Mouse (Mus musculus) induced T-regulatory cell, adult 2 months (primary cell): Measurements from ENCODE around the gene Iqsec3.

ENCODE experiments used
- DNase-seq: peaks from one replicate; pipeline ENCODE4 v3.0.0-alpha.2; 2012; ENCODE audit warnings: low read depth

The Iqsec3 gene

DNA sequence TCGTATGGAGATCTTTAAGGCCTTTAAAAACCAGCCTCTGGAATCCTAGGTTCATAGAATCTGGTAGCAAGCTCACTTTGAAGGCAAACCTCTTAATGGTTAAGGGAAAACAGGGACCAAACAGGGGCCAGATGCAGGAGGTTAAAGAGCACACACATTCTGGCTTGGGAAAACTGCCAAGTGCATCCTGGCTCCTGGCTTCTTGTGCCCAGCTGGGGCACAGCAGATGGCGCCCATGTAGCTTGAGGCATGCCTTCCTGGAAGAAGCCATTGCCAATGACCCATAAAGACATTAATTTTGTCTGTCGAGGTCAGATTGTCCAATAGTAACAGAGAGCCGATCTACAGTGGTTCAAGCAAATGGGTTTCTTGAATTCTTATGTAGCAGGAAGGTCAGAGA is 109.5 kb downstream of the Iqsec3 start:
- no peak for DNase-seq

DNA sequence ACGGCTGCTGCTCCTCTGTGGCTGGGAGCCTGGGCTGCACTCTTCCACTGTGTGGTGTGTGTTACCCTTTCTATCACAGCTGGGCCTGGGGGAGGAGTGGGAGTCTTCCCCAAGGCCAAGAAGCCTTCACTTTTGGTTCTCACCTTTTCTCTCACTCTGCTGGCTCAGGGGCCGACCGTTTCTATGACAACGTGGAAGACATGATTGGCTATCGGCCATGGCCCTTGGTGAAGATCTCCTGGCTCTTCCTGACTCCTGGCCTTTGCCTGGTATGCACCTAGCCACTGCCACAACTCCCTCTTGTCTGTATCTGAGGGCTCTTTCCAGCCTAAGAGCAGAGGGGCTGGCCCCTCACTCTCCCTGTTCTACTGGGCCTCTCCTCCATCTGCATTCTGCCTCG is 110.4 kb downstream of the Iqsec3 start:
- no peak for DNase-seq

GRCm38 (mm10) chr6:121357232-121357631 is 116.2 kb downstream of the Iqsec3 start:
- DNase-seq, result no peak

- no peak for DNase-seq
These were observed 117.4 kb downstream of the Iqsec3 start for GRCm38 (mm10) chr6:121356041-121356440.

- DNase-seq, result no peak
These were observed 121.2 kb downstream of the Iqsec3 start for GRCm38 (mm10) chr6:121352276-121352675.

DNA sequence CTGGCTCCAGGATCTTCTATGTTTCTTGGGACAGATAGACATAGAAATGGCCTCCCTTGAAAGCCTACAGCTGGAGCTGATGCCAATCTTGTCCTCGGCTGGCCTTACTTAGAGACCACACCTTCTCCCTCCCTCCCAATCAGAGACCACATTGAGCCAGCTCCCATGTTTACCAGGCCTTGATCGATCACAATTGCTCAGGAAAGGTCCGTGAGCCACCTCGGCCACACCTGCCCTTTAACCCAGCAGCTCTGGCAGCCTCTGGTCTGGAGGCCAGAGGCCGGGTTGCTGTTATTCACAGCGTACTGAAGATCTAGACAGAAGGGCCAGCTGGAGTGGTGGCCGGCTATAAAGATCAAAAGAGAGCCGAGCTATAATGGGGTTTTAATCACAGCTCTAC is 127.0 kb downstream of the Iqsec3 start:
- no peak for DNase-seq

GRCm38 (mm10) chr6:121344329-121344728 is 129.1 kb downstream of the Iqsec3 start:
- DNase-seq, result no peak

- no peak for DNase-seq
These were observed 129.7 kb downstream of the Iqsec3 start for GRCm38 (mm10) chr6:121343771-121344123.

DNA sequence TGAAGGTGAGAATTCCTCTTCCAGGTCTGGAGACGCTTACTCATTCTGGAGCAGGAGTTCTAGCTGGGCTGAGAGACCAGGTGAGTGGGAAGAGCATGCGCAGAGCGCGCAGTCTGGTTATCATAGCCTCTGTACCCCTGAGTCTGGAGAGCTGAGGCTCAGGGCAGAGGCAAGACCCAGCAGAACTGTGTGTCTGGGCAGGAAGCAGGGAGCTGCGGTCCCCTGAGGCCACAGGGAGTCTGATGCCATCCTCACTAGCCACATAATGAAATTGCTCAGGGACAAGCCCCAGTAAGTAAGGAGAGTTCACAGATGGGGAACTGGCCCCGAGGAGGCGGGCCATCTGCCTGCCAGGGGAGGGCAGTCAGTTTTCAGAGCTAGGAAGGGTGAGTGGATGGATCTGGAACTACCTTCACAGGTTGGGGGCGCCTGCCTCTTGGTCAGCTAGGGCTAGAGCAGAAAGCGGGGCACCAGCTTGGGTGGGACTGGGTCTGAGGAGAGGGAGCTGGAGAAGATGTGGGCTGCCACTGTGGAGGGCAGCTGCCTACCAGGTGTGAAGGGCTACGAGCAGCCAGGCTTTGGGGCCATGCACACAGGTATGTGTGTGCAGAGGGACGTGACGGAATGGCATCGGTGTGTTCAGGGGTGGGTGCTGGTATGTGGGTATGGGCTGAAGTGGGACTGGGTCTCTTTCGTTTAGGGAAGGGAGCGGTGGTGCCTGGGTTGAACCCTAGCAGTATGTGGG is 130.3 kb downstream of the Iqsec3 start, which contains the start of gene Slc6a12:
Slc6a12 (plus strand) TSS at position 51 of the 745 bp plus-strand sequence.
- DNase-seq, result no peak

DNA sequence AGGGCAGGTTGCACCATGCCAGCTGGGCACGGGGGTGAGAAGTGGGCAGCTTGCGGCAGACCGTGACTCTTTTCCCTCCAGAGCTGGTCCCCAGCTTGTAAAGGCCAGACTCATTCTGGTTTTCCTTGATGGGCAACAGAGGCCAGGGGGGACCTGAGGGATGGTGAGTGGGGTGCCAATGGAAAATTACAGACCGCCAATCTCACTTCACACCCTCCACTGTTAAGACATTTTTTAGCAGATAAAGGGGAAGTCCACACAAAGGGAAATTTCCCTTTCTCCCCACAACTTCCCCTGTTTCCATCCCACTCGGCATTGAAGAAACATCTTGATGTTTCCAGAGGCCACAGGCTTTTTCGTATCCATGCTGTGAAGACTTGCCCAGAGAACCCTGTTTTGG is 131.8 kb downstream of the Iqsec3 start:
- DNase-seq, result no peak

- no peak for DNase-seq
These were observed 135.0 kb downstream of the Iqsec3 start for GRCm38 (mm10) chr6:121338519-121338896.

GRCm38 (mm10) chr6:121337770-121338518 is 135.5 kb downstream of the Iqsec3 start:
- peak; percentile 80 for DNase-seq

- no peak for DNase-seq
These were observed 136.2 kb downstream of the Iqsec3 start for GRCm38 (mm10) chr6:121337229-121337628.

DNA sequence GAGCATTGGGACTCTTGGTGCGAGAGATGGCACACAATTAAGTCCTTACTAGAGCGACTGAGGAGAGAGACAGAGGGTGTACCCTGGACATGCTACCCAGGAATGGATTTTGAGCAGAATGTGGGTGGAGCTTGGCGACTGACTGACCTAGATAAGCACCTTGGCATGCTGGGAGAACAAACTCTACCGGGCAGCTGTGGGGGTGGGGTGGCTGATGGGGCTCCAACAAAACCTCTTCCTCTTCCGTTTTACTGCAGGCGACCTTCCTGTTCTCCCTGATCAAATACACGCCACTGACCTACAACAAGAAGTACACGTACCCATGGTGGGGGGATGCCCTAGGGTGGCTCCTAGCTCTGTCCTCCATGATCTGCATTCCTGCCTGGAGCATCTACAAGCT is 136.9 kb downstream of the Iqsec3 start:
- DNase-seq, result no peak

GRCm38 (mm10) chr6:121335841-121336240 is 137.6 kb downstream of the Iqsec3 start:
- no peak for DNase-seq

- no peak for DNase-seq
These were observed 143.5 kb downstream of the Iqsec3 start for GRCm38 (mm10) chr6:121329848-121330508.

- no peak for DNase-seq
These were observed 145.0 kb downstream of the Iqsec3 start for GRCm38 (mm10) chr6:121328417-121328884.

DNA sequence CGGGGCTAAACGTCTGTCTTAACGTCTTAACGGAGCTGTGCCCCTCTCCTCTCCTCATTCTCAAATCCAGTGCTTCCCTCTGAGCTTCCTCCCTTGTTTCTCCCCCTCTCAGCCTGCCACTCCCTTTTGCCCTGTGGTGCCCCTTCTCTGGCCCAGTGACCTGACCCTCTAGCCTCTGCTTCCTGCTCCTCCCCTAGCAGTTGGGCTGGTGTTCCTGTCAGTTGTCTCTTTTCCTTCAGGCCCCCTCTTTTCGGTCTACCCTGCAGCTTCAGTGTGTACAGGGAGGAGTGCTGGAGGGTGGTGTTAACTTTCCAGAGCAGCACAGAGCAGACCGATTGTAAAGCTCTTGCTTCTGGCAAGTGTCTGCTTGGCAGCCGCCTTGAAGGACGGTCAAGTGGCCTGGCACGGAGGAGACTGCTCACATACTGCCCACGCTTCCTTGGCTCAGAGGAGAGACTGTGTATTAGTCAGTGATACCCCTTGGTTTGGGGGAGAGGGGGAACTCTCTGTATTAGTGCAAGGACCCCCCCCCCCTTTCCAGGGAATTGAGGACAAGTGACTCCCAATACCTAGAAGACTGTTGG is 146.9 kb downstream of the Iqsec3 start:
- no peak for DNase-seq

DNA sequence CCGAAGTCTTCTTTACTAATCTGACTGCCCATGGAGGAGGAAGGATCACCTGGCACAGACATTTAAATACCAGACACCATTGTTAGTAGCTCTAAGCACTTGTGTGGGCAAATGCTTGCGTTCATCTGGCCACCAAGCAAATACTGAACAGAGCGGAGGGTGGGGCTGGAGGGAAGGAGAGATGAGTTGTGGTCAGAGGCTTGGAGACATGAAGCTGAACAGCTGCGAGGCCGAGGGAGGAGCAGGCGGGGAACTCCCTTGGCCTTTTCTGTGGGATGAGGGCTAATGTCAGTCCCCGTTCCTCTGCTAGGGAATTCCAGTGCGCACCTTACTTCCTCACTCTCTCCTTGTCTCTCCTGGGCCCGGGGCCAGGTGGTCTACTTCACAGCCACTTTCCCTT is 147.7 kb downstream of the Iqsec3 start:
- no peak for DNase-seq

DNA sequence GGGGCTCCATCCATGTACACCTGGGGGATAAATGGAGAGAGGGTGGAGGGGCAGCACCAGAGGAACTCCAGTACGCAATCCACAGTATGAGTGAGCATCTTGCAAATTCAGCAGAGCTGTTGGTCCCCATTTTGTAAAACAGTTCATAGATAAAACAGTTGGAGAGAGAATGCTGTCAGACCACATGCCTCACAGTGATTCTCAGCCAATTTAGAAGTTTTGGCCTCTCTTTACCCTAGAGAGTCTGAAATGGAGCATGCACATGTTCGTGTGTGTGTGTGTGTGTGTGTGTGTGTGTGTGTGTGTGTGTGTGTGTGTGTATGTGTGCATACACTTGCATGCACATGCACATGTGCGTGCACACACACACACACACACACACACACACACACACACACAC is 148.2 kb downstream of the Iqsec3 start:
- DNase-seq, result no peak
